Mouse (Mus musculus) cerebellum, postnatal 4 days (tissue): Measurements from ENCODE around the gene Cish.

Experiments used
- DNase-seq, 2 experiments: peaks; one replicate each; pipeline ENCODE4 v3.0.0; 2022; ENCODE audit warnings: low spot score in 2 of 2, mixed read lengths in 1 of 2

Cish gene

DNA sequence AAGGTAGTCTGAATTCAATTTTAAA lies at the start of gene Cish:
Cish (plus strand) TSS at position 11 of the 25 bp plus-strand sequence.
- DNase-seq, result no peak

DNA sequence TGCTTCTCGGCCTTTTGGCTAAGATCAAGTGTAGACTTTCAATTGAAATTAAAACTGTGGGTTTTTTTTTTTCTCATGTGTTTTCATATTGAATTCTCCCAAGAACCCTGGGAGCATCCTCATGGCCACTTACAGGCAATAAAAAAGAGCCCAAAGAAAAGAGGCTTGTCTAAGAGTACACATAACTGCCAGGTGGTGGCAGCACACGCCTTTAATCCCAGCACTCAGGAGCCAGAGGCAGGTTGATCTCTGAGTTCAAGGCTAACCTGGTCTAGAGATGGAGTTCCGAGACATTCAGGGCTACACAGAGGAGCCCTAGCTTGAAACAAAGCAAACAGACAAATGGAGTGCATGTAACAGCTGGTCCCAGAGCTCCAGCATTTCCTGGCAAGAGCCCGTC lies 49.7 kb upstream of the Cish start:
- DNase-seq, result no peak

DNA sequence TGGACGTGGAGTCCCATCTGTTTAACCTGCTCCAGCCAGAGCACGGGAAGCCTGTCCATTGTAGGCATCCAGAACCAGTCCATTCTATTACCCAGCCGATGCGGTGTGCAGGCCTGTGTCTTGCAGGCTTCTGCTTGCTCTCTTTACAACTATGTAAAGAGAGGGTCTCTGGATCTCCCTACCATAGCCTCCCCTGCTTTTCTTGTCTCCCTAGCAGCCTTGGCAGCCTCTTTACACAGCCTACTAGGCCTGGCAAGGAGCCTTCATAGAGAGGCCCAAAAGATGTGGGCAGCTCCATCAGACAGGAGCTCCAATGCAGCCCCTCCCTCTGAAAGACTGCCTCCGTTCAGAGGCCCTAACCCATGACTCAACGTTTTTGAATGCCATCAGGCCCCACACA lies 46.7 kb upstream of the Cish start:
- no peak for DNase-seq

DNA sequence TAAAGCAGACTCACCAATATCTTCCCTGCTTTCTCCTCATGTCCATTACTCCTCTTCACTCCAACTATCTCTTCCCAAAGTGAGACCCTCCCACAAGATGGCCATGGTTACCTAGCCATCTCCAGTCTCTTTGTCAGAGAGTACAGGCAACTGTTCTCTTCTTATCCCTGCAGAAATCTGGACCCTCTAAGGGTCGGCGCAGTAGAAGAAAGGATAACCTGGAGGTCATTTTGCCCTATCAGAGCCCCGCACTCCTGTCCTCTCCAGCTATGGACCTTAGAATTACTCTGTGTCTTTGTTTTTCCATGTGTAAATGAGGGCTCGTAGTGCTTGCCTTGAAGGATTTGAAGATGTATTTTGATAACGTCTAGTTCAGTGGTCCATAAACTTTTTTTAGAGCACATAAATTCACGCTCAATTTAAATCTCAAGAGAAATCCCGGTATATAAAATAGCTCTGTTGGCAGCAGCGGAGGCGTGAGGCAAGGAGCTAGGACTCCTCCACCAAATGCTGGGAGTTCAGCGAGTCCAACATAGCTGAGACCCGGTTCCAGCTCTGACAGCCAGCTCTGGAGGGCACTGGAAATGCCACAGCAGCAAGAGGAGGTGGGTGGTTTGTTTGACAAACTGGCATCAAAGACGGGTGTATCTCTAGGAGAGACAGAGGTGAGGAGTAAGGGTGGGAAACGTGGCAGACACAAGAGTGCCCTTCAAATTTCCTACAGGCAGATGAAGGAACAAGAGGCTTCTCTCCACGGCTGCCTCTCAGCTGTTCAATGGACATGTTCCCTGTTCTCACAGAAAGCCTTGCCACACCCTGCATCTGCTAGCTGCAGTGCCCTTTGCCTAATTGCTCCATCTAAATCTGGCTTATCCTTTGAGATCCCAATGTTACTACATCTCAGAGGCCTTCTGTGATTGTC lies 45.1 kb upstream of the Cish start:
- peak in 1 of 2 experiments; percentile 7 for DNase-seq

DNA sequence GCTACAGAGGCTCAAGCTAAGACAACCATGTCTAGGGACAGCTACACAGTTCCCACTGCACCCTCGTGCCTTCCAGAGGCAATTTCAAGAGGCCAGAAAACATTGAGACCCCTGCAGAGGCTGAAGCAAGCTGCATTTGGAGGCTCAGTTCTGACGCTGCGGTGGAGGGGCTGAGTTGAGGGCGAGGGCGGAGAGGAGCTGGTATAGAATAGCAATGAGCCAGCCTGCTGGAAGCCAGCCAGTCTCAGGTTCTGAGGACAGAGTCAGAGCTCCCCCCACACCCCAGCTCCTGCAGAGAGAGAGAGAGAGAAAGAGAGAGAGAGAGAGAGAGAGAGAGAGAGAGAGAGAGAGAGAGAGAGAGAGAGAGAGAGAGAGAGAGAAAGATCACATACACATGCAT lies 43.7 kb upstream of the Cish start:
- DNase-seq, result peak in 1 of 2 experiments; percentile 45

DNA sequence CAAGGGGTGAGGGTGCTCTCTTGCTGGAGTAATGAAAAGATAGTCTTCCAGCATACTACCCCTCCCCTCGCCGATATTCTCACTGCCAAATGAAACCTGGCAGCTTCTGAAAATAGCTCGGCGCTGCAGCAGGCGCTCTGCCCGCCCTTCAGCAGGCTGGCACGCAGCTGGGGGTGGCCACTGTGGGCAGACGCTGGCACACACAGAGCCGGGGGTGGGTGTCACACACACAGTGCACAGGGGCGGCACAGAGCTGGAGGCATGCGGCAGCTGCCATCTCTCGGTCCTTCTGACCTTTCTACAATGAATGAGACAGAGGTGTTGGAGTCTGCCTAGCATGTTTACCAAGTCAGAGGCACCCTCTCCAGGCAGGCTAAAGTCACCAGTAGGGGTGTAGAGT lies 41.4 kb upstream of the Cish start:
- DNase-seq, result peak in 1 of 2 experiments; percentile 78

DNA sequence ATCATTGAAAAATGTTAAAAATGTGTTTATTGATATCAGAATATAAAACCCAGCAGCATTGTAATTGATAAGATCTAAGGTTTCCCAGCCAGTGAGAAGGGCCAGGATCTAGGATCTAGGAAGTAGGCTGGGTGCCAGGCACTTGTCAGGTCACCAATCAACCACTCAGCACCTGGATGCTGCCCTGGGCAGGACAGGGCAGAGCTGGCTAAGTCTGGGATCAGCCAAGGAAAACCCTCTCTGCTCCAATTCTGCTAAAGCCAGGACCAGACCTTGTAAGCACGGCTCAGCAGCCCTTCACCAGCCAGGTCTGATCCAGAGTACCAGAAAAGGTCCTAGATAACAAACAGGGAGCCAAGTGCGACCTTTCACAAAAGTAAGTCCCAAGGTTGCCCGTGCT lies 40.9 kb upstream of the Cish start:
- no peak for DNase-seq

DNA sequence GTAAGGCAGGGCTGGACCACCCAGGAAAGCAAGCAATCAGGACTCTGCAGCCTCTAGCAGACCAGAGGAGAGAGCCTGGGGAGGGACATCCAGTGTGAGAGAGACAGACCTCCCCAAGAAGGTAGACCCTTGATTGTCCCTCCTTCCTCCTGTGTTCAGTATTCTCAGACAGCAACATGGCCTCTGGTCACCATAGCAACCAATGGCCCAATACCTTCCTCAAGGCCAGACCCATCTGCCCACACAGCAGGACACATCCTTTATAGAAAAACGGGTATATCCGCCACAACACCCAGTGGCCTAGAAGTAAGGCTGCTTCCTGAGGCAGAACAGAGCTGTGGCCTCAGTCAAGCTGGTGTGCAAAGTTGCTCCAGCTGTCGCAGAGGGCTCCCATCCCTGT lies 40.2 kb upstream of the Cish start:
- DNase-seq, result no peak

DNA sequence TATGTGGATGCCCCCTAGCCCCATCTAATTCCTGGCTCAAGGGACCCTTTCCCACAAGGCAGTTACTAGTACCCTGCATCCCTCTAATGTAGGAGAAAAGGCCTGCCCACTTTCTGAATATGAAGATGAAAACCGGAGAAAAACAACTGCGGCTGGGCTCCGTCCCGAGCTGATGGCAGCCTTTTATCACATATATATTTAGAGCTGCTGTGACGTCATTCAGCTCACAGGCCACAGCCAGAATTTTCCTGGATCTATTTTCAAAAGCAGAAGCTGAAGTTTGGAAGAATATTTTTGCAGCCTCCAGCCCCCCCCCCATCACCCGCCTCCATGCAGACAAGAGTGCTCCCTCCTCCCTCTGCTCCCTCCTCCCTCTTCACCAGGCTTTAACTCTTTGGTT lies 36.3 kb upstream of the Cish start:
- DNase-seq, result no peak

DNA sequence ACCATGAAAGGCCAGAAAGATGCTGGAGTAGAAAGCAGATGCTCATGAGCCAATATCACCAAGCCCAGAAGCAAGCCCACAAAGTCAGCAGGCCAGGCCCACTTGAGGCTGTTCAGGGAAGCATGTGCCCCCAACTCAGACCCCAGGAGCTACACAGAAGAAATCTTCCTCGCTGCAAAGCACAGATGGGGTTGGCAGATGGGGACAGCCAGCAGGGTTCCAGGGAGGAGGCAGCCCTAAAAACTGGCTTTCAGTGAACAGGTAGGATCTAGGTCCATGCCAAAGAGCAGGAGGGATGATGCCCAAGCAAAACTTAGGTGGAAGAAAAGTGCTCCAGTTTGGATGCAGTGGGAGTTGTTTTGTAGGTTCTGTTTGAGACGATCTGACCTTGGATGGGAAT lies 35.4 kb upstream of the Cish start:
- no peak for DNase-seq

DNA sequence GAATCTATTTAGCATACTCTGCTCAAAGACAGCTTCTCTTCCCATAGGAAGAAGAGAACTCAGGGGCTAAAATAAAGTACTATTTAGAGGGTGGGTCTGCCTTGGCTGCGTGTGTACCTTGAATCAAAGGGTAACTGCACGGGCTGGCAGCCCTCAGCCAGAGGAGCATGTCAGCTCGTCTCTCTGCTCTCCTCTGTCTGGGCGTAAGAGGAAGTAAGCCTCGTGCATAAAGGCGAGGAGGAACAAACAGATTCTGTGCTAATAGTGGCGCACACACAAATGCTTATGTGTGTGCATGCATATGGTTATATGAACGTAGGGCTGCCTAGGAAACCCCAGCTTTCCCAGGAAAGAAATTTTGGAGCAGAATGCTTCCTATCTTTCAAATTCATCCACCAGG lies 35.0 kb upstream of the Cish start:
- no peak for DNase-seq

DNA sequence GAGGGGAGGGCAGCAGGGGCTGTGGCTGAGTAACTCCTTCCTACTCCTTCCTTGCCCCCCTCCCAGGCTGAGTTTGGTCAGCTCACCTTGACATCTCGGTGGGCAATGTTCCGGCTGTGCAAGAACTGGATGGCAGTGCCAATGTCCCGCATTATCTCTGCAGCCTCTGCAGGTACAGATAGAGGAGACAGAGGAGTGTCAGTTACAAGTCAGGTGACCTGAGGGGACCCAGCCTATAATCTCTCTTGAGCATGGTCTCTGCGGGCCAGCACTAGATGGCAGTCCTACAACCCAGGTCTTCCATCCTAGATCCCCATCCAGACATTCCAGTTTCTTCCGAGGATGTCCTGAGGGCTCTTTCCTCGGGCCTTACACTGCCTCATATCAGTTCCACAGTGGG lies 34.0 kb upstream of the Cish start:
- DNase-seq, result no peak

DNA sequence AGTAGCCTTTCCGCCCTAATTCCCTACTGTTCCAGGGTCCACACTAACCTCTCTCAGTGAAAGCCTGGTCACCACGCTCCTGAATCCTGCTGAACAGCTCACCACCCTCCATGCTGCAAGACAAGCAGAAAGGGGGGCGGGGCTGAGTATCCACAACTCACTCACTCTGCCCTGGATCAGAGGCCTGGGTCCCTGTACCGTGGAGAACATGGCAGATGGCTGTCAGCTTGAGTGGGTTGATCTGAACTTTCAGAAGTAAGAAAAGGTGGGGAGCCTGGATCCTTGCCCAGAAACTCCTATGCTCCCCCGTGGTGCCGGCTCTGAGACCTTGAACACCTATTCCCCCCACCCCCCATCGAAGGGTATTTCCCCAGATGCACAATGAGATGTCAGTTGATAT lies 33.5 kb upstream of the Cish start:
- no peak for DNase-seq

DNA sequence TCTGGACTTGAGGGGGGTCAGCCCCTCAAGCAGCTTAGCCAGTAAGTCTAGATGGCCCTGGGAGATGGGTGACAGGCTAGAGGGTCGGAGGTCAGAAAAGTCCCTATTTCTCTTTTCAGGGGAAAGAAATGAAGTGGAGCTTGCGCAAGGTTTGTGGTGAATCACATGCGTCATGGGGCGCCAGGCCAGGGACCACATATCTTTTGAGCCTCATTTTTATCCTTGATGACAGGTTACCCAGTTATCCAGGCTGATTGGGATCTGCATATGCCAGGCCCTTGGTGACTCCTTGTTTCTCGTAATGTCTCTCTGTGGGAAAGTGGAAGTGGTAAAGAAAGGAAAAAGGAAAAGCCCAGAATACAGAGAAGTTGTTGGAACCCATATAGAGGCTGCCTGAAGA lies 31.9 kb upstream of the Cish start:
- no peak for DNase-seq

DNA sequence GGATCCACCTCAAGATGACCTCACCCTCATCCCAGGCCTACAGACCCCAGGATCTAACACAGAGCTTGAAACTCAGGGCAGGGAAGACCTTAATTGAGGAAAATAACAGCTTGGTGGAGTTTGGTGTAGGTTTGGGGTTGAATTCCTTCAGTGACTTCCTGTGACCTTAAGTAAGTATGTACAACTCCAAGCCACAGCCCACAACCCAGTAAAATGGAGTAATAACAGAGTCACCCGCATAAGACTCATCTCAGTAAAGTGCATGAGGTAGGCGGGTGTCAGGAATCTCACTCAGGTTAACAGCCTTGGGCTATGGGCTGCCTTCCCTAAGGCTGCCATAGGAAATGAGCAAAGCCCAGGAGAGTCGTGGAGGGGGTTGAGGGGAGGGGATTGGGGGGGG lies 31.1 kb upstream of the Cish start:
- no peak for DNase-seq

DNA sequence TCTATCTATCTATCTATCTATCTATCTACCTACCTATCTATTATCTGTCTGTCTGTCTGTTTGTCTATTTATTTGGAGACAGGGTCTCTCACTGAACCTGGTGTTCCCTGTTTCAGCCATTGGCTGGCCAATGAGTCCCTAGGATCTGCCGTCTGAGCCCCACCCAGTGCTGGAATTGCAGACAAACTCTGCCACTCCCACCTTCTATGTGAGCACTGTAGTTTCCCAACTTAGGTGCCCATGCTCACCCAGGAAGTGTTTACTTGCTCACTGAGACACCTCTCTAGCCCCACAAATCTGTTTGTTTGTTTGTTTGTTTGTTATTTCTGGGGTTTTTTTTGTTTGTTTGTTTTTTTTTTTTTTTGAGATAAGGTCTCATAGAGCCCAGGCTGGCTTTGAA lies 28.8 kb upstream of the Cish start:
- DNase-seq, result no peak

DNA sequence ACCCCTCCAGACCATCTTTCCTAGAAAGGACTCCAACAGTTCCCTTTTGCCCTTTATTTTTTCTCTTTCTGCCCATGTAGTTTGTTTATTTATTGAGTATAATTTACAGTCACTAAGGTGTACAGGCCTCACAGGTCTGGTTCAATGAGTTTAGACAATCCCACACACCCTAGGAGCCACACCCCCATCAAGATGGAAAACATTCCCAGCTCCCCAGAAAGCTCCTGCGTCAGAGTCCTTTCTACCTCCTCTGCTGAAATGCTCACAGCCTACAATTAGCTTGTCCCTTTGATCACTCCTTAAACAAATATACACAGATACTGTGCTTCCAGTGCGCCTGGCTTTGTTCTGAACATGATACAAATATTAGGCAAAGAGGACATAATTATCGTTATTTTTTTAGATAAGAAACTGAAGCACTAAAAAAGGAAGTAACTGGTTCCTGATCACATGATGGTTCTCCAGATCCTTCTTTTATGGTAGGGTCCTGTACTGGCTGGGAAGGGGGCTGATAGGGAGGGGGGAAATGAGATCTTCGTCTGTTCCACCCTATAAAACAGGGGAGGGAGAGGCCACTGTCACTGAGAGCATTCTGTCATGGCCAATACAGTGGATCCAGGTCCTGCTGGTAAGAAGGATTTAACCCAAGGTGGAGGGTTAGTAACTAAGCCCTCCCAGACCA lies 28.0 kb upstream of the Cish start:
- DNase-seq, result no peak

DNA sequence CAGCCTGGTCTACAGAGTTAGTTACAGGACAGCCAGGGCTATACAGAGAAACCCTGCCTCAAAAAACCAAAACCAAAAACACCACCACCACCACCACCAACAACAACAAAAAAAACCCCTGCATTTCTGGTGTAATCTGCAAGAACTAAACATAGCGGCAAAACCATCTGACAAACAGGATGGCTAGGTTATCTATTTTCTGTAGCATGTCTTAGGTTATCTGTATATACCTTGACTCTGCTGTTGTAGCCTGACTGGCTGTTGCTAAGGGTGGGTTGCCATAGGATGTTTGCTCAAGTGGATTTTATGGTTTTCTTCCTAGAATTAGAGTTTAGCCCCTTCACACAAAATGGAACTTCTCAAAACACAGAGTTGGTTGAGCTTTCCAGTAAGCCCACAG lies 26.1 kb upstream of the Cish start:
- DNase-seq, result no peak

DNA sequence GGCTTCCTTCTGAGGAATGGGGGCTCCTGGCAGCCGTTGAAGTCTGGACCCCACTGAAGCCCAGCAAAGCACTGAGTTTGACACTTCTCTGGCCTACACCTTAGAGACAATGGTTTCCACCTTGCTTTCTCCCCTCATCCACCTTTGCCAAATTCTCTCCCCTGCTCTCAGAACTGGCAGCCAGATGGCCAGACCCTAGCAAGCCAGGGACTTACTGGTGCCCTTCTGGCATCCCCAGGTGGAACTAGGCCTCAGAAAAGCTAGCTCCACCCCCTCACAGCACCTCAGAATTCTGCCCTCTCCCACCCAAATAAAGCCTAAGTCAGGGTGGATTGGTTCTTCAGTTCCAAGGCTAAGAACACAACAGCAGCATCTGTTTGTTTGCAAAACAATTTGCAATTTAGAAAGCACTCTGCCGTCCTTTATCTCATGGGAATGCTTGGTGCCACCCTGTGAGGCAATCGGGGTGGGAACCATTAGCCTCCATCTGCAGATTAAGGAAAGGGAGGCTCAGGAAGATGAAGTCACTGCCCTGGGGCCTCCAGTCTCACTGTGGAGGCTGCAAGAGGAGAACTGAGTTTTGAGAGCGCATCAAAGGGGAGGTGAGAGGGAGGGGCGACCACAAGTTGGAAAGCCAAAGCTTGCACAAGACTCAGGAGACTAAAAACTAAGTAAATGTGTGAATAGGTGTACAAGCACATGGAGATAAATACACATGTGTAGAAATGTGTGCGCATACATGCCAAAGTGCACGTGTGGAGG lies 24.5 kb upstream of the Cish start:
- DNase-seq, result no peak

DNA sequence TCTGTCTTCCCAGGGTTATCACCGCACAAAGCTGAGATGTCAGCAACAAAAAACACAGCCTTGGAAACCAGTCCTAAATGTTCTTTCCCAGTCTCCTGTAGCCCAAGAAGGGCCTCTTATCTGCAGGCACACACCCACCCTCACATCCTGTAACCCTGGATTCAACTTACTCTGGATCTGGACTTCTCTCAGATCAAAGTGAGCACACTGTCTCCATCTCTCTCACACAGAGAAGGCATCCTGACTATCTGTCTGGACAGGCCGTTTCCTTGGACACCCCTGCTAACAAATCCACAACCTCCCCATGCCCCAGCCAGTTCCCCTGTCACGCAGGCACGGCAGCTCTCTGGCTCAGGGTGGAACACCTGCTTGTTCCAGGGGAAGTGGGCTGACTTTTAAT lies 23.5 kb upstream of the Cish start:
- DNase-seq, result no peak

DNA sequence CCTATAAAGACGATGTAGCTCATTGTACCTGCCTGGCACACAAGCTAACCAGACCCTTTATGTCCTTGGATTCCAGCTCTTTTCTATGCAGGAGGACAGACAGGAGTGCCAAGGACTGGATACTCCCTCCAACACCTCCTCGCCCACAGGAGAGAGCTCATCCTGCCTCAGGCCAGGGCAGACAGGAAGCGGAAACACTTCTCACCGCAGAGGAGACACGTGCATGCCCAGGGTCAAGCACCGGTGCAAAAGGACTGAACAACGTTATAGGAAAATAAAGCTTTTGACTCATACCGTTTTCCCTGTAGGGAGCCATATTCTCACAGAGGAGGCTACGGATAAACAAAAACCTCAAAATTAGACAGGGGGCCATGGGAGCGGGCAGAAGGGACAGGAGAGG lies 22.6 kb upstream of the Cish start:
- no peak for DNase-seq

DNA sequence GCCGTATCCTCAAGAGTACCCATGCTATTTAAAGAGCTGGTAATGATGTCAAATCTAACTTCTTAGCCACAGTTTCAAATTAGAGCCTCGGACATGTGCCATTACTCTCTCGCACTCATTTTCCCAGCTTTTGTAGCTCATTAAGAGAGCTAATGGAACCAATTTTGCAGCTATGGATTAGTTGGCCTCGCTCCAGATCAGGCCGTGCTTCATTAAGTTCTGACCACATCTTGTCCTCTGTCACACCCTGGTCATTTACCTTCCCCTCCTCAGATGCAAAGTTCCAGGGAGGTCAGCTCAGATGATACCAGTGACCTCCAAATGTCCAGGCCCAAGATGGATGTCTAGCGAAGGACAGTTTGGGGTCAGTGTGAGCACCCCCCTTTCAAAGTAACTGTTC lies 21.1 kb upstream of the Cish start:
- no peak for DNase-seq

DNA sequence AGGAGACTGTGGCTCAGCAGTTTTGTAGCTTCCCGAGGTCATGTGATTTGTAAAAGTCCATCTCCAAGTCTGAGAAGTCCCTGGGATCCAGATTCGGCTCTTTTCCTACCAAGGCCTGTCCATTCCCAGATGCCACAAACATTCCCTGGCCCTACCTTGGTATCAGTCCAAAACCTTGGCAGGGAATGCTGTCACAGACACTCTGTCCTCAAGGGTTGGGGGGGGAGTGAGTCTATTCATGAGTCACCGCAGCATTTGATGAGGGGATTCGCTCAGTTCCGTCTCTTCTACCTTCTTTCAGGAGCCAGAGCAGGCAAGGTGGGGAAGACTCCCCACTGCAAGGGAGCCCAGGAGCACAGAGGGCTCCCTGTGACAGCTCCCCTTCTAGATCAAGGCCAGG lies 20.1 kb upstream of the Cish start:
- no peak for DNase-seq
